ENCODE assay signal across 9 mouse cellular contexts in genomic region chr5:33442927-33443710, GRCm38 (mm10). TPM values are rescaled to one million over a fixed set of nuclear protein-coding genes. Genes with fewer than 3 reads are reported as not detected.
DNase-seq lines count a peak whose midpoint lies in the region; ATAC-seq lines count a peak whose summit lies in the region.
"Had no signal": no experiment of that assay in that cellular context is flagged by ENCODE, and none has a peak within 500 bp of the region (broad histone marks: within the 10 kb centered on the region; RNA-seq: fewer than 3 reads in every experiment).

No protein-coding gene starts in this region.

- intact Hi-C loops in heart, postnatal 10 days (cut with DNase I), result loop anchor here (1.0 to 5.0 kb wide), 3 partner anchors 50 to 171 kb away; partner anchors contain the start of gene Ctbp1

- H3K27me3 ChIP-seq in embryonic facial prominence, embryonic 13.5 days, result peaks cover 82% of the 10 kb centered on the region
- H3K27me3 ChIP-seq in megakaryocyte, embryonic 14.5 days (replicated peaks), result peaks cover 77% of the 10 kb centered on the region

- H3K4me1 ChIP-seq in embryonic facial prominence, embryonic 13.5 days, result peaks cover 7% of the 10 kb centered on the region
- H3K4me1 ChIP-seq in megakaryocyte, embryonic 14.5 days, result peaks cover 14% of the 10 kb centered on the region

- no peak overlapping the region for H3K27ac ChIP-seq in embryonic facial prominence, embryonic 13.5 days

- H3K4me2 ChIP-seq in embryonic facial prominence, embryonic 13.5 days, result peak overlapping the region; percentile 60

- no peak for ATAC-seq in embryonic facial prominence, embryonic 13.5 days (ENCODE audit: insufficient number of reproducible peaks, insufficient read depth, low FRiP score, low TSS enrichment, low read depth)

- H3K9me3 ChIP-seq in embryonic facial prominence, embryonic 13.5 days, result no peaks in the 10 kb centered on the region
- no peaks in the 10 kb centered on the region for H3K9me3 ChIP-seq in megakaryocyte, embryonic 14.5 days

- DNase-seq in adrenal gland, adult (ENCODE audit: inconsistent age in 2 of 2, low spot score in 1 of 2), result peak; percentile 22 to 70
- DNase-seq in adrenal gland, adult 2 months, result no peak
- DNase-seq in adrenal gland, postnatal 36 days, result peak; percentile 47 to 60
- peak; percentile 42 to 73 for DNase-seq in heart, postnatal 10 days
- peak; percentile 59 to 70 for DNase-seq in layer of hippocampus, postnatal 25 days (ENCODE audit: extremely low spot score in 1 of 2, low spot score in 1 of 2)
- peak; percentile 24 to 57 for DNase-seq in spleen, adult 18-20 months

- H3K9ac ChIP-seq in embryonic facial prominence, embryonic 13.5 days, result peak overlapping the region; percentile 61

- 6% methylated on average over 56 of the region's 56 CpGs for WGBS in embryonic facial prominence, embryonic 13.5 days

- peak overlapping the region; percentile 30 for H3K4me3 ChIP-seq in embryonic facial prominence, embryonic 13.5 days
- peak overlapping the region; percentile 86 for H3K4me3 ChIP-seq in megakaryocyte, embryonic 14.5 days (replicated peaks)

- no peaks in the 10 kb centered on the region for H3K36me3 ChIP-seq in embryonic facial prominence, embryonic 13.5 days
- no peaks in the 10 kb centered on the region for H3K36me3 ChIP-seq in megakaryocyte, embryonic 14.5 days (replicated peaks; ENCODE audit: low read length)

RNA-seq across cellular contexts. Expression of gene Nkx1-1, which starts 9.3 kb away (rescaled TPM):
- not detected for total RNA-seq in adrenal gland, adult 2 months (2021)
- not detected in 2 replicates for polyA plus RNA-seq in adrenal gland, adult 2 months (2012; rRNA removed)
- total RNA-seq in adrenal gland, postnatal 36 days (2021), result not detected
- polyA plus RNA-seq in embryonic facial prominence, embryonic 13.5 days (2015; fragmentation: Nextera tagmentation; extraction: Ambion mirVana), result not detected in 2 replicates
- not detected for total RNA-seq in heart, postnatal 10 days (2021)
- total RNA-seq in layer of hippocampus, postnatal 25 days (2021), result not detected
- not detected in 2 replicates for polyA plus RNA-seq in megakaryocyte, embryonic 14.5 days (2012; ENCODE audit: insufficient read depth, low replicate concordance)
- total RNA-seq: layer of hippocampus, postnatal 14 days had no signal
